Mouse (Mus musculus): Measurements from ENCODE around the gene Coasy. TPM values are rescaled to one million over a fixed set of nuclear protein-coding genes. Genes with fewer than 3 reads are reported as not detected.

The Coasy gene
- polyA plus RNA-seq, 1 experiment from 2014 or later: 26.8 TPM

DNA sequence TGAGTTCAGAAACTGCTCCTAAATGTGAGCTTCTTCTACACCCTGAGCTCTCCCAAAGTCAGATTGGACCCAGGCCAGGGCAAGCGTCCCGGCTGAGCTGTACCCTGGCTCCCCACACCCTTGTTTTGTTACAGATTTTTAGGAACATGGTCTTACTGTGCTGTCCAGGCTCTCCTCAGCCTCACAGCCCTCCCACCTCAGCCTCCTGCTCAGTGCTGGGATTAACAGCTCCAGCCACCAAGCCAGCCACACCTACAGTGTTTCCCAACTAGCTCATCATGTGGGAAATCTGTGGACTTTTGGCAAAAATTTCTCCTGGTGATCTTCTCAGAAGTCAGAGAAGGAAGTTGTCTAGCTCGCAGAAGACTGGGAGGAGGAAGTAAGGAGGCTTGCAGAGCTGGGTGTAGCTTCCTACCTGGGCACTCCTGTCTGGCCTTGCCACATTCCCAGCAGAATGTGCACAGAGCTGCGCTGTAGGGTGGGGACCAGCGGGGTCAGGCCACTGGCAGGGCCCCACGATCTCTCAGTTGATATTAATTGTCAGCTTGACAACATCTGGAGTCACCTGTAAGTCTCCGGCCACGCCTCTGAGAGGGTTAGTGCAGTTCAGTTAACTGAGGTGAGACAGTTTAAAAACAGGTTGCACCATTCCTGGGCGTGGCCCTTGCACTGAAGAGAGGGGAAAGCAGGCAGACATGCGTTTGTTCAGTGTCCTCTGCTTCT, 29.5 kb upstream of the Coasy start:
- peaks cover 13% of the 10 kb centered on the region for H3K4me1 ChIP-seq (replicated peaks; ENCODE audit: control insufficient read depth, insufficient read depth)
- no peak overlapping the region for H3K4me3 ChIP-seq (ENCODE audit: low read depth, low read length)
- H3K36me3 ChIP-seq (ENCODE audit: control insufficient read depth, insufficient read depth, low read length): peaks cover 14% of the 10 kb centered on the region
- H3K27ac ChIP-seq (replicated peaks): peak overlapping the region; percentile 93
- no peak overlapping the region for H3K4me2 ChIP-seq (replicated peaks; ENCODE audit: low read depth)
- H3K9me3 ChIP-seq (ENCODE audit: control insufficient read depth, low read length): no peaks in the 10 kb centered on the region
- H3K9ac ChIP-seq (ENCODE audit: low read length): no peak overlapping the region
- TF ChIP-seq CTCF (IDR thresholded peaks at IDR 0.05; ENCODE audit: low read depth): no peak
- TF ChIP-seq EP300 (optimal IDR thresholded peaks at IDR 0.05): no peak
- H3K27me3 ChIP-seq (ENCODE audit: control insufficient read depth, insufficient read depth, low read length): no peaks in the 10 kb centered on the region
- DNase-seq (ENCODE audit: low spot score) (peak; percentile 69), ATAC-seq (ENCODE audit: low FRiP score, low TSS enrichment) (peak; percentile 75)
- WGBS: 52% methylated on average over 10 of the region's 10 CpGs

GRCm38 (mm10) chr11:101053974-101054373, 28.4 kb upstream of the Coasy start:
- TF ChIP-seq EP300 (optimal IDR thresholded peaks at IDR 0.05): no peak
- peak; percentile 64 for TF ChIP-seq CTCF (IDR thresholded peaks at IDR 0.05; ENCODE audit: low read depth)
- Histone ChIP-seq H3K9me3 (ENCODE audit: control insufficient read depth, low read length) (no peaks in the 10 kb centered on the region), H3K4me2 (replicated peaks; ENCODE audit: low read depth) (no peak overlapping the region), H3K27ac (replicated peaks) (peak overlapping the region; percentile 93; the same call in 1 of the 2 replicates), H3K9ac (ENCODE audit: low read length) (no peak overlapping the region), H3K4me3 (ENCODE audit: low read depth, low read length) (no peak overlapping the region), H3K36me3 (ENCODE audit: control insufficient read depth, insufficient read depth, low read length) (peaks cover 9% of the 10 kb centered on the region), H3K27me3 (ENCODE audit: control insufficient read depth, insufficient read depth, low read length) (no peaks in the 10 kb centered on the region), H3K4me1 (replicated peaks; ENCODE audit: control insufficient read depth, insufficient read depth) (peaks cover 16% of the 10 kb centered on the region)
- no peak for DNase-seq (ENCODE audit: low spot score)
- WGBS: 100% methylated on average over 1 of the region's 1 CpGs
- ATAC-seq (ENCODE audit: low FRiP score, low TSS enrichment): no peak

GRCm38 (mm10) chr11:101055418-101055817, 26.9 kb upstream of the Coasy start:
- TF ChIP-seq EP300 (optimal IDR thresholded peaks at IDR 0.05) (no peak), CTCF (IDR thresholded peaks at IDR 0.05; ENCODE audit: low read depth) (no peak)
- DNase-seq (ENCODE audit: low spot score) (no peak), ATAC-seq (ENCODE audit: low FRiP score, low TSS enrichment) (no peak)
- no peak overlapping the region for H3K9ac ChIP-seq (ENCODE audit: low read length)
- peaks cover 16% of the 10 kb centered on the region for H3K4me1 ChIP-seq (replicated peaks; ENCODE audit: control insufficient read depth, insufficient read depth)
- H3K27me3 ChIP-seq (ENCODE audit: control insufficient read depth, insufficient read depth, low read length): no peaks in the 10 kb centered on the region
- no peak overlapping the region for H3K4me3 ChIP-seq (ENCODE audit: low read depth, low read length)
- WGBS: 56% methylated on average over 14 of the region's 14 CpGs
- no peaks in the 10 kb centered on the region for H3K9me3 ChIP-seq (ENCODE audit: control insufficient read depth, low read length)
- H3K4me2 ChIP-seq (replicated peaks; ENCODE audit: low read depth): no peak overlapping the region
- H3K27ac ChIP-seq (replicated peaks): peak overlapping the region; percentile 90; the same call in 1 of the 2 replicates
- peaks cover 8% of the 10 kb centered on the region for H3K36me3 ChIP-seq (ENCODE audit: control insufficient read depth, insufficient read depth, low read length)

DNA sequence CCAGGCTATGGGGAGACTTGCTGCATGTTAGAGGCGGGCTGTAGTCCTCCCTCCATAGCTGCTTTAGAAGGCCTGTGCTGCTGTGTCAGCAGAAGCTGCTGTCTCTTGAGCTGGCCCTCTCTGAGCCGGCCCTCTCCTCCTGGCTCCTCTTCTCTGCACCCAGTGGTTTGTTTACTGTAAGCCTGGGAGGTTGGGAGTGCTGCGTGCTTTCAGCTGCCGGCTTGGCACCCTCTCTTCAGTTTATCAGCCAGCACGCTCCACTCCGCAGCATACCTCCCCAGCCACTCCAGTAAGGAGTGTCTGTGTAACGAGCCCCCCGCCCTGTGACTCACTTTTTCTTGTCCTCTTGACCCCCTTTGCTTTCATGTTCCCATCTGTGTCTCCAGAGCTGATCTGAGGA, 25.5 kb upstream of the Coasy start:
- Histone ChIP-seq H3K27me3 (ENCODE audit: control insufficient read depth, insufficient read depth, low read length) (no peaks in the 10 kb centered on the region), H3K4me3 (ENCODE audit: low read depth, low read length) (no peak overlapping the region), H3K36me3 (ENCODE audit: control insufficient read depth, insufficient read depth, low read length) (peaks cover 8% of the 10 kb centered on the region; the same call in 1 of the 2 replicates), H3K9me3 (ENCODE audit: control insufficient read depth, low read length) (no peaks in the 10 kb centered on the region), H3K9ac (ENCODE audit: low read length) (peak overlapping the region; percentile 45; the same call in 1 of the 2 replicates), H3K4me1 (replicated peaks; ENCODE audit: control insufficient read depth, insufficient read depth) (peaks cover 16% of the 10 kb centered on the region), H3K27ac (replicated peaks) (peak overlapping the region; percentile 90), H3K4me2 (replicated peaks; ENCODE audit: low read depth) (no peak overlapping the region)
- ATAC-seq (ENCODE audit: low FRiP score, low TSS enrichment) (peak; percentile 71), DNase-seq (ENCODE audit: low spot score) (peak; percentile 77)
- WGBS: 15% methylated on average over 8 of the region's 8 CpGs
- TF ChIP-seq EP300 (optimal IDR thresholded peaks at IDR 0.05): no peak
- no peak for TF ChIP-seq CTCF (IDR thresholded peaks at IDR 0.05; ENCODE audit: low read depth)

GRCm38 (mm10) chr11:101057860-101058259, 24.5 kb upstream of the Coasy start:
- 21% methylated on average over 5 of the region's 5 CpGs for WGBS
- Histone ChIP-seq H3K4me2 (replicated peaks; ENCODE audit: low read depth) (no peak overlapping the region), H3K36me3 (ENCODE audit: control insufficient read depth, insufficient read depth, low read length) (peaks cover 8% of the 10 kb centered on the region; the same call in 1 of the 2 replicates), H3K4me3 (ENCODE audit: low read depth, low read length) (no peak overlapping the region), H3K27me3 (ENCODE audit: control insufficient read depth, insufficient read depth, low read length) (no peaks in the 10 kb centered on the region), H3K27ac (replicated peaks) (peak overlapping the region; percentile 90), H3K4me1 (replicated peaks; ENCODE audit: control insufficient read depth, insufficient read depth) (peaks cover 21% of the 10 kb centered on the region), H3K9ac (ENCODE audit: low read length) (no peak overlapping the region; the same call in 1 of the 2 replicates), H3K9me3 (ENCODE audit: control insufficient read depth, low read length) (no peaks in the 10 kb centered on the region)
- DNase-seq (ENCODE audit: low spot score) (peak; percentile 85), ATAC-seq (ENCODE audit: low FRiP score, low TSS enrichment) (peak; percentile 28; the same call in 1 of the 2 replicates)
- TF ChIP-seq EP300 (optimal IDR thresholded peaks at IDR 0.05) (no peak), CTCF (IDR thresholded peaks at IDR 0.05; ENCODE audit: low read depth) (peak; percentile 91)

DNA sequence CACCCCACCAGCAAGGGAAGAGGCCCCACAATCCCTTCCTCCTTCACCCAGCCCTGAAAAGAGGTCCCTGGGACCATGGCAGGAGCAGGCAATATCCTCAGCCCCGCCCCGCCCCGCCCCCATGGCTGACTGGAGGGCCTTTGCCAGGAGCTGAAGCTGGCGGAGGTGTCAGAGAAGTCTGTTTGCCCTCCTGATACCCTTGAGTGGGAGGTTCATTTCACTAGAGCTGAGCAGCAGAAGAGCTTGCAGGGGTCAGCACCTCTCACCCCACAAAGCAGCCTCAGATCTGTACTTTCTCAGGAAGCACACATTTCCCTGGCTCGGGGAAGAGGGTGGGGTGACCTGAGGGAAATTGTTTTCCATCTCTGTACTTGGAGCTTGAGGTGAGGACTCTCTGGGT, 23.6 kb upstream of the Coasy start:
- Histone ChIP-seq H3K36me3 (ENCODE audit: control insufficient read depth, insufficient read depth, low read length) (peaks cover 10% of the 10 kb centered on the region; the same call in 1 of the 2 replicates), H3K27me3 (ENCODE audit: control insufficient read depth, insufficient read depth, low read length) (no peaks in the 10 kb centered on the region), H3K27ac (replicated peaks) (peak overlapping the region; percentile 94), H3K4me3 (ENCODE audit: low read depth, low read length) (no peak overlapping the region), H3K4me2 (replicated peaks; ENCODE audit: low read depth) (no peak overlapping the region), H3K9me3 (ENCODE audit: control insufficient read depth, low read length) (no peaks in the 10 kb centered on the region), H3K9ac (ENCODE audit: low read length) (no peak overlapping the region), H3K4me1 (replicated peaks; ENCODE audit: control insufficient read depth, insufficient read depth) (peaks cover 29% of the 10 kb centered on the region)
- TF ChIP-seq CTCF (IDR thresholded peaks at IDR 0.05; ENCODE audit: low read depth): no peak
- no peak for TF ChIP-seq EP300 (optimal IDR thresholded peaks at IDR 0.05)
- 40% methylated on average over 5 of the region's 5 CpGs for WGBS
- no peak for ATAC-seq (ENCODE audit: low FRiP score, low TSS enrichment)
- DNase-seq (ENCODE audit: low spot score): peak; percentile 59
